ENCODE assay signal across 12 mouse cellular contexts in genomic region chr2:129960364-129960763, GRCm38 (mm10). TPM values are rescaled to one million over a fixed set of nuclear protein-coding genes. Genes with fewer than 3 reads are reported as not detected.
DNase-seq lines count a peak whose midpoint lies in the region.
"Had no signal": no experiment of that assay in that cellular context is flagged by ENCODE, and none has a peak within 500 bp of the region (broad histone marks: within the 10 kb centered on the region; RNA-seq: fewer than 3 reads in every experiment).

No protein-coding gene starts in this region.

- intact Hi-C loops in gastrocnemius, postnatal 36 days (cut with DNase I): no loop called here
- intact Hi-C loops in heart, postnatal 36 days (cut with DNase I): no loop called here

- DNase-seq in thymus, postnatal 4 days: peak; percentile 9
- DNase-seq in thymus, adult 18-20 months: no peak
- DNase-seq in fibroblast of lung, adult 2 months (ENCODE audit: low read depth): peak; percentile 3
- DNase-seq in layer of hippocampus, adult 9-11 months: peak; percentile 49
- no peak for DNase-seq in gastrocnemius, postnatal 36 days
- DNase-seq in right cerebral cortex, postnatal 25 days: no peak
- no peak for DNase-seq in heart, postnatal 36 days
- DNase-seq: cerebellum, adult 11 months; cerebellum, postnatal 25 days; gastrocnemius, postnatal 25 days; kidney, adult 18-20 months; lung, postnatal 14 days had no signal

RNA-seq across cellular contexts. Expression of gene Tgm3, which starts 51.8 kb away (rescaled TPM):
- total RNA-seq in gastrocnemius, postnatal 36 days (2021): not detected
- total RNA-seq in heart, postnatal 36 days (2021): under 1 TPM in 1 of 2 experiments, not detected in 1; 0.11 TPM
- total RNA-seq: gastrocnemius, postnatal 25 days had no signal

Comparison
In these comparisons a context has a peak if more than half of its experiments do, and no peak if none do; other contexts are left out.
1. DNase-seq: peak in thymus, postnatal 4 days (single experiment), fibroblast of lung, adult 2 months (single experiment) and layer of hippocampus, adult 9-11 months (single experiment); none in thymus, adult 18-20 months (0 of 2), gastrocnemius, postnatal 36 days (0 of 2), right cerebral cortex, postnatal 25 days (single experiment) and heart, postnatal 36 days (0 of 2).